Mouse (Mus musculus) myocyte (in vitro differentiated cells): ENCODE results near the gene F12. TPM values are rescaled to one million over a fixed set of nuclear protein-coding genes. Genes with fewer than 3 reads are reported as not detected.

Source experiments
- H3K27me3 ChIP-seq: one replicate; pipeline ENCODE4 v1.6.1; 2011; ENCODE audit not compliant: control insufficient read depth, insufficient read depth, insufficient read length
- H3K36me3 ChIP-seq: one replicate; pipeline ENCODE4 v1.6.1; 2011; ENCODE audit not compliant: control insufficient read depth, insufficient read depth
- H3K4me2 ChIP-seq: one replicate; pipeline ENCODE4 v1.6.1; 2011; ENCODE audit warnings: low read depth, control low read depth
- H3K4me3 ChIP-seq: one replicate; pipeline ENCODE4 v1.5.1; 2011; ENCODE audit warnings: mild to moderate bottlenecking, control low read depth, moderate library complexity
- H3K79me2 ChIP-seq: one replicate; pipeline ENCODE4 v1.6.1; 2011; ENCODE audit not compliant: control insufficient read depth, insufficient read depth
- H3ac ChIP-seq: one replicate; pipeline ENCODE4 v1.6.1; 2011; ENCODE audit not compliant: control insufficient read depth, insufficient read length
- CEBPB ChIP-seq: IDR thresholded peaks from 2 replicates; pipeline ENCODE4 v1.6.1; 2011; ENCODE audit warnings: mild to moderate bottlenecking, moderate library complexity; ENCODE audit not compliant: poor library complexity, insufficient read depth, severe bottlenecking
- E2F4 ChIP-seq: IDR thresholded peaks from one replicate; pipeline ENCODE4 v1.6.1; 2011; ENCODE audit warnings: mild to moderate bottlenecking, control low read depth, moderate library complexity; ENCODE audit not compliant: insufficient read depth
- MAX ChIP-seq: IDR thresholded peaks from one replicate; pipeline ENCODE4 v1.6.1; 2011; ENCODE audit warnings: low read depth, mild to moderate bottlenecking, control low read depth
- MYOD1 ChIP-seq, 3 experiments: IDR thresholded peaks; one replicate each; pipeline ENCODE4 v1.6.1; 2011; ENCODE audit warnings: control low read depth in 2 of 3, low read depth in 2 of 3, mild to moderate bottlenecking in 2 of 3, moderate library complexity in 1 of 3; ENCODE audit not compliant: insufficient read length in 2 of 3, control insufficient read depth in 1 of 3
- MYOG ChIP-seq, 3 experiments: IDR thresholded peaks; one replicate each; pipeline ENCODE4 v1.6.1; 2011; ENCODE audit warnings: control low read depth in 2 of 3, low read depth in 2 of 3, mild to moderate bottlenecking in 2 of 3; ENCODE audit not compliant: insufficient read length in 2 of 3, control insufficient read depth in 1 of 3, insufficient read depth in 1 of 3
- POLR2A ChIP-seq: IDR thresholded peaks from one replicate; pipeline ENCODE4 v1.6.1; 2011; ENCODE audit warnings: low read depth, mild to moderate bottlenecking, control low read depth, moderate library complexity; ENCODE audit not compliant: insufficient read length
- POLR2AphosphoS2 ChIP-seq: IDR thresholded peaks from one replicate; pipeline ENCODE4 v1.6.1; 2011; ENCODE audit warnings: low read depth, control low read depth; ENCODE audit not compliant: insufficient read length
- REST ChIP-seq: IDR thresholded peaks from one replicate; pipeline ENCODE4 v1.6.1; 2011; ENCODE audit warnings: mild to moderate bottlenecking, control low read depth, moderate library complexity; ENCODE audit not compliant: insufficient read depth, insufficient read length
- SRF ChIP-seq: IDR thresholded peaks from one replicate; pipeline ENCODE4 v1.6.1; 2011; ENCODE audit warnings: low read depth; ENCODE audit not compliant: control insufficient read depth, insufficient read length
- TCF12 ChIP-seq: IDR thresholded peaks from one replicate; pipeline ENCODE4 v1.6.1; 2011; ENCODE audit warnings: mild to moderate bottlenecking, control low read depth; ENCODE audit not compliant: poor library complexity, insufficient read depth, severe bottlenecking
- TCF3 ChIP-seq: IDR thresholded peaks from one replicate; pipeline ENCODE4 v1.6.1; 2011; ENCODE audit warnings: low read depth, control low read depth; ENCODE audit not compliant: insufficient read length
- USF1 ChIP-seq: IDR thresholded peaks from one replicate; pipeline ENCODE4 v1.6.1; 2011; ENCODE audit warnings: low read depth, mild to moderate bottlenecking, control low read depth, moderate library complexity
- polyA plus RNA-seq: library from polyadenylated mRNA; unstranded; fragments of >200 nt; fragmentation: generic; extraction: Trizol; gene quantifications from one replicate; pipeline ENCODE4 v1.2.1, GENCODE M21; 2012; ENCODE audit warnings: missing spikeins

The F12 gene
- polyA plus RNA-seq, 1 experiment, result not detected

GRCm38 (mm10) chr13:55412643-55413307 is 13.8 kb downstream of the F12 start:
- H3K27me3 ChIP-seq, result peaks cover 13% of the 10 kb centered on the region
- no peak for TF ChIP-seq CEBPB

GRCm38 (mm10) chr13:55411826-55412225 is 14.8 kb downstream of the F12 start:
- TF ChIP-seq CEBPB, result no peak
- TF ChIP-seq USF1, result no peak
- TF ChIP-seq REST, result no peak
- no peak for TF ChIP-seq POLR2AphosphoS2
- no peak for TF ChIP-seq E2F4
- no peak for TF ChIP-seq MYOD1 (IDR thresholded peaks at IDR 0.05; ENCODE audit: control insufficient read depth in 1 of 3, insufficient read length in 2 of 3, low read depth in 2 of 3)
- TF ChIP-seq SRF, result no peak
- TF ChIP-seq MYOG (IDR thresholded peaks at IDR 0.05; ENCODE audit: control insufficient read depth in 1 of 3, insufficient read depth in 1 of 3, insufficient read length in 2 of 3, low read depth in 2 of 3), result no peak
- no peak for TF ChIP-seq TCF12
- TF ChIP-seq POLR2A, result no peak
- TF ChIP-seq TCF3, result no peak
- TF ChIP-seq MAX, result no peak
- Histone ChIP-seq H3K36me3 (no peaks in the 10 kb centered on the region), H3K79me2 (no peaks in the 10 kb centered on the region), H3ac (no peak overlapping the region), H3K4me3 (no peak overlapping the region), H3K4me2 (no peak overlapping the region), H3K27me3 (peaks cover 13% of the 10 kb centered on the region)

More at GRCm38 (mm10) chr13:55412643-55413307, 13.8 kb downstream of the F12 start:
- Histone ChIP-seq H3K36me3 (no peaks in the 10 kb centered on the region), H3K79me2 (no peaks in the 10 kb centered on the region), H3K4me2 (no peak overlapping the region), H3ac (no peak overlapping the region), H3K4me3 (no peak overlapping the region)

- Histone ChIP-seq H3ac (no peak overlapping the region), H3K36me3 (no peaks in the 10 kb centered on the region), H3K79me2 (no peaks in the 10 kb centered on the region), H3K4me3 (no peak overlapping the region), H3K27me3 (peaks cover 13% of the 10 kb centered on the region), H3K4me2 (no peak overlapping the region)
- TF ChIP-seq MYOG (IDR thresholded peaks at IDR 0.05; ENCODE audit: control insufficient read depth in 1 of 3, insufficient read depth in 1 of 3, insufficient read length in 2 of 3, low read depth in 2 of 3) (no peak), MAX (no peak), MYOD1 (IDR thresholded peaks at IDR 0.05; ENCODE audit: control insufficient read depth in 1 of 3, insufficient read length in 2 of 3, low read depth in 2 of 3) (no peak), CEBPB (no peak), SRF (no peak), POLR2A (no peak), E2F4 (no peak)
Measured at GRCm38 (mm10) chr13:55408546-55409120, 18.0 kb downstream of the F12 start.

- Histone ChIP-seq H3K36me3 (no peaks in the 10 kb centered on the region), H3K4me3 (no peak overlapping the region), H3K79me2 (no peaks in the 10 kb centered on the region), H3ac (no peak overlapping the region), H3K27me3 (peaks cover 25% of the 10 kb centered on the region), H3K4me2 (no peak overlapping the region)
- no peak for TF ChIP-seq USF1
- TF ChIP-seq MYOG (IDR thresholded peaks at IDR 0.05; ENCODE audit: control insufficient read depth in 1 of 3, insufficient read depth in 1 of 3, insufficient read length in 2 of 3, low read depth in 2 of 3), result no peak
- no peak for TF ChIP-seq MYOD1 (IDR thresholded peaks at IDR 0.05; ENCODE audit: control insufficient read depth in 1 of 3, insufficient read length in 2 of 3, low read depth in 2 of 3)
- no peak for TF ChIP-seq POLR2AphosphoS2
- TF ChIP-seq CEBPB, result no peak
- TF ChIP-seq TCF12, result no peak
- TF ChIP-seq REST, result no peak
- no peak for TF ChIP-seq E2F4
- no peak for TF ChIP-seq SRF
- no peak for TF ChIP-seq POLR2A
- no peak for TF ChIP-seq TCF3
- no peak for TF ChIP-seq MAX
Measured at GRCm38 (mm10) chr13:55407341-55407740, 19.3 kb downstream of the F12 start.

- TF ChIP-seq E2F4 (no peak), POLR2A (no peak), MYOG (IDR thresholded peaks at IDR 0.05; ENCODE audit: control insufficient read depth in 1 of 3, insufficient read depth in 1 of 3, insufficient read length in 2 of 3, low read depth in 2 of 3) (no peak), MAX (no peak), MYOD1 (IDR thresholded peaks at IDR 0.05; ENCODE audit: control insufficient read depth in 1 of 3, insufficient read length in 2 of 3, low read depth in 2 of 3) (no peak), USF1 (no peak), SRF (no peak), TCF12 (no peak), REST (no peak), TCF3 (no peak), POLR2AphosphoS2 (no peak), CEBPB (no peak)
- Histone ChIP-seq H3K27me3 (peaks cover 29% of the 10 kb centered on the region), H3K4me2 (no peak overlapping the region), H3ac (no peak overlapping the region), H3K36me3 (no peaks in the 10 kb centered on the region), H3K79me2 (no peaks in the 10 kb centered on the region), H3K4me3 (no peak overlapping the region)
Measured at GRCm38 (mm10) chr13:55405783-55406390, 20.7 kb downstream of the F12 start.
